Mouse (Mus musculus) cerebellum, adult 2 months (tissue): ENCODE data around the gene Cdc25b.

Experiments used
- CTCF ChIP-seq: fragments of 200-500 bp; IDR thresholded peaks from 2 replicates; pipeline ENCODE4 v1.5.1; 2011; ENCODE audit warnings: low read depth, mild to moderate bottlenecking, control low read depth, low read length, moderate library complexity, borderline replicate concordance; ENCODE audit not compliant: insufficient read depth
- POLR2A ChIP-seq: fragments of 200-500 bp; IDR thresholded peaks from 2 replicates; pipeline ENCODE4 v1.6.1; 2011; ENCODE audit warnings: low read length, control low read depth, borderline replicate concordance; ENCODE audit not compliant: insufficient read depth

- no peak for TF ChIP-seq POLR2A
- no peak for TF ChIP-seq CTCF
Measured at GRCm38 (mm10) chr2:131200710-131201109, 14.0 kb downstream of the Cdc25b start.
